Mouse (Mus musculus): ENCODE measurements around the gene Pde7b.

Gene Pde7b

DNA sequence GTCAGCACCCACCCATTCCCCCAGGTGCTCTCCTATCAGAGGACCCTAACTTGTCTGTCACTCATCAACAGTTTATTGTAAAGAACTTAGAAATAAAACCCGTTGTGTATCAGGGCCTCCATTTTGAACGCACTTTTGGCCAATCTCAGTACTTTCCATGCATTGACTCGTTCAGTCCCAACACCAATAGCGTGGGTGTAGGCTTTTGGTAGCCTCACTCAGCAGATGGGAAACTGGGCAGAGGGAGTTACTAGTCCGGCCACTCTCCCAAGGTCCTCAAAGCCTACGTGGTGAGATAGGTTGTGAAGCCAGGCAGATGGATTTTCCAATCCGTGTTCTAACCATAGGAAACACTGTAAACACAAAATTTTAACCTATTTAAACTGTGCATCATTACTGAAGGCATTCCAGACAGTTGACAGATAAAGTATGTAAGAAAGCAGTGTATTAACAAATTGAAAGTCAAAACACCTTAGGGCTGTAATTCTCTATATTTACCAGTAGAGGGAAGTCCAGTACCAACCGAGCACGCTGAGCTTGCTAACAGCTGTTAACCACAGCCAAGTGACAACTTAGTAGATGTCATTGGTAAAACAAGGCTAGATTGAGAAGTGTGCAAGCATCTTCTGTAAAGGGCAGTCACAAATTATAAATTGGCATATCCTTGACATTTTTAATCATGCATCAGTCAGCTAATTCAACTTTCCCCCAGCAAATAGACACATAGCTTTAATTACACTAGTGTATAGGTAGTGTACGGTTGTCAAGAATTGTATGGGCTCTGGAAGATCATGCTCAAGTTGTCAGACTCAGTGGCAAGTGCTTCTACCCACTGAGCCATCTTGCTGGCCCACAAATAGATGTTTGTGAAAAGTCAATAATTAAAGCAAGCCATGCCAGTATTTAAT lies 363.1 kb downstream of the Pde7b start:
- DNase-seq (ENCODE audit: low spot score in 2 of 2) = no peak

DNA sequence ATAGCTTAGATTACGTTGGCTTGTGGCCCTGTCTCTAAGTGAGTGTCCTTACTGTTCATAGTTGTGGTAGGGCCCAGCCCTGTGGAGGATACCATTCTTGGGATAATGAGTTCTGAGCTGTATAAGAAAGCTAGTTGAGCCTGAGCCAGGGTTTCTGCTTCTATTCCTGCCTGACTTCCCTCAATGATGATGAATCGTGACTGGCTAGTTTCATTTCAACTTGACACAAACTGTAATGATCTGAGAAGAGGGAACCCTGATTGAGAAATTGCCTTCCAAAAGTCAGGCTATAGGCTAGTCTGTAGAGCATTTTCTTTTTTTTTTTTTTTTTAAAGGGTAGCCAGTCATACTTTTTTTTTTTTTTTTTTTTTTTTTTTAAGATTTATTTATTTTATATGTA lies 376.0 kb downstream of the Pde7b start:
- DNase-seq (ENCODE audit: low spot score in 2 of 2) = no peak
